Mouse (Mus musculus): Measurements from ENCODE around the gene Nrip2.
A peak's percentile ranks its signal among the peaks of the same experiment; 100 is the strongest.
"Not testable (repeated sequence)": the region's sequence is repeated elsewhere in the genome, so short reads cannot be mapped to it uniquely, and the experiment has no call there.

The Nrip2 gene

GRCm38 (mm10) chr6:128398996-128399395 is at the start of gene Nrip2:
Gene Nrip2, plus strand, starts transcription at chr6:128399296.
- DNase-seq (ENCODE audit: low spot score in 2 of 2) = no peak

GRCm38 (mm10) chr6:128349711-128350110 is 49.4 kb upstream of the Nrip2 start:
- no peak for DNase-seq (ENCODE audit: low spot score in 2 of 2)

- DNase-seq (ENCODE audit: low spot score in 2 of 2) = no peak
Measured at GRCm38 (mm10) chr6:128354140-128354539, 45.0 kb upstream of the Nrip2 start.

GRCm38 (mm10) chr6:128355201-128355681 is 43.9 kb upstream of the Nrip2 start:
- peak in 1 of 2 experiments; percentile 50 for DNase-seq (ENCODE audit: low spot score in 2 of 2)

GRCm38 (mm10) chr6:128355726-128356416 is 43.2 kb upstream of the Nrip2 start, which contains the start of gene Tulp3:
Gene Tulp3, minus strand, starts transcription at chr6:128355851.
- peak; percentile 96 to 97 for DNase-seq (ENCODE audit: low spot score in 2 of 2)

- DNase-seq (ENCODE audit: low spot score in 2 of 2) = peak; percentile 71 to 79
Measured at GRCm38 (mm10) chr6:128358999-128359398, 40.1 kb upstream of the Nrip2 start.

- no peak for DNase-seq (ENCODE audit: low spot score in 2 of 2)
Measured at GRCm38 (mm10) chr6:128361901-128362300, 37.2 kb upstream of the Nrip2 start.

GRCm38 (mm10) chr6:128362381-128363006 is 36.6 kb upstream of the Nrip2 start, which contains the start of the genes Rhno1 and Foxm1:
Gene Rhno1, minus strand, starts transcription at chr6:128362911.
Gene Foxm1, plus strand, starts transcription at chr6:128362967.
- DNase-seq (ENCODE audit: low spot score in 2 of 2) = peak; percentile 55 to 86

- no peak for DNase-seq (ENCODE audit: low spot score in 2 of 2)
Measured at GRCm38 (mm10) chr6:128363007-128363825, 35.9 kb upstream of the Nrip2 start.

GRCm38 (mm10) chr6:128364721-128365120 is 34.4 kb upstream of the Nrip2 start:
- no peak for DNase-seq (ENCODE audit: low spot score in 2 of 2)

GRCm38 (mm10) chr6:128366466-128366865 is 32.6 kb upstream of the Nrip2 start:
- no peak for DNase-seq (ENCODE audit: low spot score in 2 of 2)

GRCm38 (mm10) chr6:128370040-128370439 is 29.1 kb upstream of the Nrip2 start:
- no peak for DNase-seq (ENCODE audit: low spot score in 2 of 2)

GRCm38 (mm10) chr6:128375192-128375591 is 23.9 kb upstream of the Nrip2 start, which contains the start of the genes Tex52 and Gm44596:
Gene Tex52, plus strand, starts transcription at chr6:128375456.
Gene Gm44596, plus strand, starts transcription at chr6:128375503.
- DNase-seq (ENCODE audit: low spot score in 2 of 2) = no peak

GRCm38 (mm10) chr6:128376371-128377085 is 22.6 kb upstream of the Nrip2 start:
- DNase-seq (ENCODE audit: low spot score in 2 of 2) = no peak

GRCm38 (mm10) chr6:128379636-128380035 is 19.5 kb upstream of the Nrip2 start:
- DNase-seq (ENCODE audit: low spot score in 2 of 2) = no peak

GRCm38 (mm10) chr6:128380594-128381167 is 18.4 kb upstream of the Nrip2 start:
- DNase-seq (ENCODE audit: low spot score in 2 of 2) = not testable (repeated sequence)

- no peak for DNase-seq (ENCODE audit: low spot score in 2 of 2)
Measured at GRCm38 (mm10) chr6:128381254-128381653, 17.8 kb upstream of the Nrip2 start.

- DNase-seq (ENCODE audit: low spot score in 2 of 2) = no peak
Measured at GRCm38 (mm10) chr6:128383752-128384151, 15.3 kb upstream of the Nrip2 start.

GRCm38 (mm10) chr6:128385026-128385425 is 14.1 kb upstream of the Nrip2 start:
- no peak for DNase-seq (ENCODE audit: low spot score in 2 of 2)

GRCm38 (mm10) chr6:128389185-128389584 is 9.9 kb upstream of the Nrip2 start:
- DNase-seq (ENCODE audit: low spot score in 2 of 2) = no peak

GRCm38 (mm10) chr6:128390683-128391082 is 8.4 kb upstream of the Nrip2 start:
- DNase-seq (ENCODE audit: low spot score in 2 of 2) = no peak
